Mouse (Mus musculus) cerebellum, adult 2 months (tissue): Measurements from ENCODE around the gene Ackr4.

Experiments used
- CTCF ChIP-seq: fragments of 200-500 bp; IDR thresholded peaks from 2 replicates; pipeline ENCODE4 v1.5.1; 2011; ENCODE audit warnings: low read depth, mild to moderate bottlenecking, control low read depth, low read length, moderate library complexity, borderline replicate concordance; ENCODE audit not compliant: insufficient read depth
- POLR2A ChIP-seq: fragments of 200-500 bp; IDR thresholded peaks from 2 replicates; pipeline ENCODE4 v1.6.1; 2011; ENCODE audit warnings: low read length, control low read depth, borderline replicate concordance; ENCODE audit not compliant: insufficient read depth

- TF ChIP-seq CTCF (no peak), POLR2A (no peak)
Measured at GRCm38 (mm10) chr9:104107482-104107881, 19.3 kb downstream of the Ackr4 start.
